Mouse (Mus musculus) C2C12 (cell line): ENCODE data around the gene Slc35f2. TPM values are rescaled to one million over a fixed set of nuclear protein-coding genes. Genes with fewer than 3 reads are reported as not detected.

Experiments
- H3K27me3 ChIP-seq: one replicate; pipeline ENCODE4 v1.6.1; 2011; ENCODE audit not compliant: control insufficient read depth, insufficient read depth, insufficient read length
- H3K36me3 ChIP-seq: one replicate; pipeline ENCODE4 v1.6.1; 2011; ENCODE audit not compliant: control insufficient read depth, insufficient read depth
- H3K4me3 ChIP-seq: one replicate; pipeline ENCODE4 v1.5.1; 2011; ENCODE audit warnings: mild to moderate bottlenecking, control low read depth; ENCODE audit not compliant: poor library complexity, insufficient read depth, severe bottlenecking
- H3K79me2 ChIP-seq: one replicate; pipeline ENCODE4 v1.6.1; 2011; ENCODE audit not compliant: control insufficient read depth, insufficient read depth
- H3K79me3 ChIP-seq: one replicate; pipeline ENCODE4 v1.6.1; 2011; ENCODE audit warnings: low read depth, control low read depth
- H3ac ChIP-seq: one replicate; pipeline ENCODE3; 2011; ENCODE audit warnings: low read depth; ENCODE audit not compliant: control insufficient read depth, insufficient read length
- CEBPB ChIP-seq: IDR thresholded peaks from one replicate; pipeline ENCODE4 v1.6.1; 2011; ENCODE audit warnings: low read depth, mild to moderate bottlenecking, control low read depth, moderate library complexity
- CTCF ChIP-seq: IDR thresholded peaks from one replicate; pipeline ENCODE4 v1.5.1; 2011; ENCODE audit not compliant: control insufficient read depth, insufficient read depth, insufficient read length
- FOSL1 ChIP-seq: IDR thresholded peaks from one replicate; pipeline ENCODE4 v1.8.0; 2011; ENCODE audit warnings: mild to moderate bottlenecking, low read length; ENCODE audit not compliant: poor library complexity, insufficient read depth, severe bottlenecking
- MAX ChIP-seq: IDR thresholded peaks from one replicate; pipeline ENCODE4 v1.6.1; 2011; ENCODE audit warnings: mild to moderate bottlenecking, control low read depth
- MYOD1 ChIP-seq: IDR thresholded peaks from one replicate; pipeline ENCODE4 v1.6.1; 2011; ENCODE audit warnings: low read depth; ENCODE audit not compliant: control insufficient read depth, insufficient read length
- MYOG ChIP-seq: IDR thresholded peaks from one replicate; pipeline ENCODE4 v1.6.1; 2011; ENCODE audit not compliant: control insufficient read depth, insufficient read length; ENCODE audit errors: extremely low read depth
- USF1 ChIP-seq: IDR thresholded peaks from one replicate; pipeline ENCODE4 v1.6.1; 2011; ENCODE audit warnings: low read depth, mild to moderate bottlenecking, control low read depth, moderate library complexity
- polyA plus RNA-seq: library from polyadenylated mRNA; unstranded; fragments of >200 nt; fragmentation: generic; extraction: Trizol; gene quantifications from one replicate; pipeline ENCODE4 v1.2.1, GENCODE M21; 2012; ENCODE audit warnings: missing spikeins

Slc35f2 gene
- polyA plus RNA-seq, 1 experiment = 0.08 TPM

GRCm38 (mm10) chr9:53852158-53852557 is 80.8 kb downstream of the Slc35f2 start:
- TF ChIP-seq USF1 (no peak), MYOD1 (no peak)
- H3K79me3 ChIP-seq = no peaks in the 10 kb centered on the region
- no peaks in the 10 kb centered on the region for H3K27me3 ChIP-seq
- H3ac ChIP-seq = no peak overlapping the region
- no peaks in the 10 kb centered on the region for H3K36me3 ChIP-seq
- H3K79me2 ChIP-seq = no peaks in the 10 kb centered on the region
- H3K4me3 ChIP-seq = no peak overlapping the region

DNA sequence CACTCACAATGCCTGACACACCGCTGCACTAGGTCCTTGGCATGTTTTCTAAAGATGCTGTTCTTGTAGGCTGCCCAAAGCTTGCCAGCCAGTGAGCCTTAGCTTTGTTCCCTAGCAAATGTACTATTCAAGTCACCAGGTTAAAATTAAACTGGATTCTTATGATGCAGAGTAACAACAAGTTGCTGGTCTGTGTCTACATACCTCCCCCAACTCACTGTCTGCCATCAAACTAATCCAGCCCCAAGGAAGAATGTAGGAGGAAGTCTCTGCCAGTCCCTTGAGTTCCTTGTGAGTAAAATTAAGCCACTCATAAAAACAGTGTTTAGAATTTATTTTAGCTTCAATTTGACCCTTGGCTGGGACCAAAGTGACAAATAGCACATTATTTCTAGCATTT is 82.3 kb downstream of the Slc35f2 start:
- no peak for TF ChIP-seq FOSL1
- TF ChIP-seq USF1 = no peak
- TF ChIP-seq MYOG = no peak
- TF ChIP-seq CEBPB = no peak
- Histone ChIP-seq H3K36me3 (no peaks in the 10 kb centered on the region), H3K79me3 (no peaks in the 10 kb centered on the region), H3K4me3 (no peak overlapping the region), H3ac (no peak overlapping the region), H3K79me2 (no peaks in the 10 kb centered on the region), H3K27me3 (no peaks in the 10 kb centered on the region)

GRCm38 (mm10) chr9:53854525-53854924 is 83.2 kb downstream of the Slc35f2 start:
- Histone ChIP-seq H3K79me3 (no peaks in the 10 kb centered on the region), H3K79me2 (no peaks in the 10 kb centered on the region), H3K4me3 (no peak overlapping the region), H3K36me3 (no peaks in the 10 kb centered on the region), H3ac (no peak overlapping the region), H3K27me3 (no peaks in the 10 kb centered on the region)
- TF ChIP-seq MAX = no peak
- no peak for TF ChIP-seq MYOD1
- no peak for TF ChIP-seq USF1
- TF ChIP-seq CEBPB = no peak
- no peak for TF ChIP-seq FOSL1
- no peak for TF ChIP-seq CTCF
- no peak for TF ChIP-seq MYOG

- no peak overlapping the region for H3ac ChIP-seq
- TF ChIP-seq FOSL1 (no peak), USF1 (no peak), MYOG (no peak), MYOD1 (no peak), CTCF (no peak)
- no peak overlapping the region for H3K4me3 ChIP-seq
- H3K79me3 ChIP-seq = no peaks in the 10 kb centered on the region
- no peaks in the 10 kb centered on the region for H3K27me3 ChIP-seq
- H3K79me2 ChIP-seq = no peaks in the 10 kb centered on the region
- no peaks in the 10 kb centered on the region for H3K36me3 ChIP-seq
Observed at GRCm38 (mm10) chr9:53857864-53858263, 86.5 kb downstream of the Slc35f2 start.

Other genes starting within 250 kb of the Slc35f2 start
- 3.3 TPM for gene Atm, start 234.8 kb upstream of the Slc35f2 start, polyA plus RNA-seq
- gene Npat, start 234.5 kb upstream of the Slc35f2 start, polyA plus RNA-seq = 3.0 TPM
- gene Acat1, start 161.2 kb upstream of the Slc35f2 start, polyA plus RNA-seq = 28.3 TPM
- 7.2 TPM for gene Cul5, start 101.5 kb upstream of the Slc35f2 start, polyA plus RNA-seq
- not detected for gene Rab39, start 65.3 kb upstream of the Slc35f2 start, polyA plus RNA-seq
- gene Sln, start 78.6 kb downstream of the Slc35f2 start, polyA plus RNA-seq = not detected
- not detected for gene Elmod1, start 203.8 kb downstream of the Slc35f2 start, polyA plus RNA-seq